Mouse (Mus musculus) lung, adult 10 weeks (tissue): ENCODE measurements around the gene Olfr465-ps1. TPM values are rescaled to one million over a fixed set of nuclear protein-coding genes. Genes with fewer than 3 reads are reported as not detected.

Source experiments
- polyA plus RNA-seq: library from polyadenylated mRNA; stranded (reverse); fragments of 350-450 nt; fragmentation: Illumina TruSeq; extraction: RNeasy Lipid Tissue Mini Kit (QIAGEN cat#74804); gene quantifications from one replicate; pipeline ENCODE4 v1.2.3, GENCODE M21; 2014; ENCODE audit warnings: low read depth, low replicate concordance; ENCODE audit not compliant: insufficient read depth

Gene Olfr465-ps1
- polyA plus RNA-seq: not detected

GRCm38 (mm10) chr13:65137789-65138188 is at the start of gene Olfr465-ps1:
Olfr465-ps1 (plus strand) TSS chr13:65138089.

GRCm38 (mm10) chr13:65112459-65113110 is 25.3 kb upstream of the Olfr465-ps1 start, which contains the start of gene Mfsd14b:
Mfsd14b (minus strand) TSS chr13:65112975.

GRCm38 (mm10) chr13:65149940-65150339 is 12.1 kb downstream of the Olfr465-ps1 start, which contains the start of gene Olfr466:
Olfr466 (plus strand) TSS chr13:65150240.

Other genes starting within 250 kb of the Olfr465-ps1 start
- not detected for gene Cntnap3, start 234.1 kb upstream of the Olfr465-ps1 start, polyA plus RNA-seq
- not detected for gene Spata31, start 220.7 kb upstream of the Olfr465-ps1 start, polyA plus RNA-seq
- gene Spata31d1c, start 105.0 kb upstream of the Olfr465-ps1 start, polyA plus RNA-seq: not detected
- gene Prss47, start 85.3 kb upstream of the Olfr465-ps1 start, polyA plus RNA-seq: not detected
- 28.6 TPM for gene Mfsd14b, start 25.1 kb upstream of the Olfr465-ps1 start, polyA plus RNA-seq
- gene Olfr466, start 12.2 kb downstream of the Olfr465-ps1 start, polyA plus RNA-seq: not detected
- not detected for gene Nlrp4f, start 67.9 kb downstream of the Olfr465-ps1 start, polyA plus RNA-seq
- not detected for gene Gm10775, start 121.5 kb downstream of the Olfr465-ps1 start, polyA plus RNA-seq
- gene Zfp369, start 140.7 kb downstream of the Olfr465-ps1 start, polyA plus RNA-seq: 10.0 TPM